Mouse (Mus musculus) T-helper 2 cell (primary cell): ENCODE measurements around the gene Lce3a.

Experiments
- in situ Hi-C: fragments of 300-600 bp; cut with MboI, MseI; formaldehyde crosslinking; loops from one replicate; pipeline ENCODE4 v1.15.1; 2025; ENCODE audit warnings: high pct_unique_total_duplicates

Gene Lce3a

DNA sequence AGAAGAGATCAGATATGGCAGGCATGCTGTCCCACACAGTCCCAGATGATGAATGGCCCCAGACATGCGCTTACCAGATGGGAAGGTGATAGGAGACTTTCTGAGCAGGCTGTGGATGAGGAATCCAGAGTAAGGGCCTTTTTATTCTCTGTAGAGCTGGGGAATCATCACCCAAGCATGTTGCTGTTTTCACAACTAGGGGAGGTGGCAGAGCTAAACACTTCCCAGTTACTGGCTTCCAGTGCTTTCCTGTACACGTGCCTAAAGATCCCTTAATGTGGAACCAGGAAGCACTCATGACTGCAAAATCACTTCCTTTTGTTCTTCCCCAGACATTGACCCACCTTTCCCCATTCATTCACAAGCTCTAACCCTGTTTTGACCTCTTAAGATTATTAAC, at the start of gene Lce3a:
Lce3a (minus strand) TSS at position 101 of the 400 bp plus-strand sequence.
- in situ Hi-C loops: no loop called here

DNA sequence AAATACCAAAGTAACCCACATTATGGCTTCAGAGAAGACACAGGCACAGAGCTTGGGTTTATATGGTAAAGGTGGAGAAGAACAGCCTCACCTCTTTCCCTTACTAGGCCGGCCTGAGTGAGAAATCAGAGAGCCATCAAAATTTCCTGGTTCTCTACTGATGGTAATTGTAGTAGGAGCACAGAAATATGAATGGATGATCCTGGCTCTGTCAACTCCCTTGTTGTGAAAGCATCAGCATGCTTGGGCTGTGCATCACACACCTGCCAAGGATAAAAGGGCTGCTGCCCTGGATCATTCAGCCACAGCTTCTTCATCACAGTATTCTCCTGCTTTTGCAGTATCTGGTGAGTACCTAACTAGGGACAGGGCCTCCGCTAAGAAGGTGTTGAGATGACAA, 40.7 kb upstream of the Lce3a start, which contains the start of gene Lce3e:
Lce3e (plus strand) TSS at position 301 of the 400 bp plus-strand sequence.
- in situ Hi-C loops: no loop called here

DNA sequence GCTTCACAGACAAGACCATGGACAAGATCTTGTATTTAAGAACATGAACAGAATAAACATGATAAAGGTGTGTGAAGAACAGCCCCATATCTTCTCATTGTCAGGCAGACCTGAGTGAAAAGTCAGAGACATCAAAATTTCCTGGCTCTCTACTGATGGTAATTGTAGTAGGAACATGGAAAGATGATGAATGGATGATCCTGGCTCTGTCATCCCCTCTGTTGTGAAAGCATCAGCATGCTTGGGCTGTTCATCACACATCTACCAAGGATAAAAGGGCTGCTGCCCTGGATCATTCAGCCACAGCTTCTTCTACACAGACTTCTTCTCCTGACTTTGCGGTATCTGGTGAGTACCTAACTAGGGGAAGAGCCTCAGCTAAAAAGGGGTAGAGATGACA, 31.1 kb upstream of the Lce3a start, which contains the start of gene Lce3d:
Lce3d (plus strand) TSS at position 301 of the 400 bp plus-strand sequence.
- in situ Hi-C loops: no loop called here

DNA sequence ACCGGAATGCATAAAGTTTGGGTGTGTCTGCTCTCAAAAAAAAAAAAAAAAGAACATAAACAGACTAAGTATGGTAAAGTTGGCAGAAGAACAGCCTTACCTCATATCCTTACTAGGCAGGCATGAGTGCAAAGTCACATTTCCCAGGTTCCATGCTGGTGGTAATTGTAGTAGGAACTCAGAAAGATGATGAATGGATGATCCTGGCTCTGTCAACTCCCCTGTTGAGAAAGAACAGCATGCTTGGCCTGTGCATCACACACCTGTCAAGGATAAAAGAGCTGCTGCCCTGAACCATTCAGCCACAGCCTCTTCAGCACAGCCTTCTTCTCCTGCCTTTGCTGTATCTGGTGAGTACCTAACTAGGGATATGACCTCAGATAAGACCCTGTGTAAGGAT, 18.2 kb upstream of the Lce3a start, which contains the start of gene Lce3c:
Lce3c (plus strand) TSS at position 301 of the 400 bp plus-strand sequence.
- in situ Hi-C loops: no loop called here

DNA sequence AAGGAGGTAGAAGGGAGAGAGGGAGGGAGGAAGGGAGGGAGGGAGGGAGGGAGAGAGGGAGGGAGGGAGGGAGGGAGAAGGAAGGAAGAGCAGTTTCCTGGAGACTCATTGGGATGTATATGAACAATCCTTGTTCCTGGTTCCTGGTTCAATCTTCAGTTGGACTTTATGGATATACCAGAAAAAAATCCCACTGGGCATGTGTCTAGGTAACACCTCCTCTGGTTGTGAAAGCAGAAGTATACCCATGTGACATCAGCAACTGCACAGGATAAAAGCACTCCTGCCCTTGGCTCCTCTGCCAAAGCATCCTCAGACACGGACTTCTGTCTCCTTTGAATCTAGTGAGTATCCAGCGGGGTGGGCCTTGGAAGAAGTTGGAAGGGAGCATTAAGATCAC, 6.6 kb upstream of the Lce3a start, which contains the start of gene Lce3b:
Lce3b (plus strand) TSS at position 301 of the 400 bp plus-strand sequence.
- in situ Hi-C loops: no loop called here

DNA sequence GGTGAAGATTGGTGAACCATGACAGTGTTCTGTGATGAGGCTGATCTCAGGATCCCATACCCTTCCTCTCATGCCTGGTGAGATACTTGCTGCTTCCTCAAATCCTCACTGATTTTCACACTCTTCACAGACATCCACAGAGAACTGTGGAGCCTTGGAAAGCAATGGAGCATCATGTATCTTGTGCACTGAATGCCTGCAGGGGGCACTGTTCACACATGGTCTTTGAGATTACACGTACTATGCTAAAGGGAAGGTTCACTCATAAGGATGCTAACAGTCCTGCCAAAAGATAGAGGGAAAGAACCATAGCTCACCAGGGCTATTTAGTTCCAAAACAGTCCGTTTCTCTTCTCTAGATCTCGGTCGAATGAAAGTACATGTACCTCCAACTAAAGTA, 5.7 kb downstream of the Lce3a start:
- in situ Hi-C loops: no loop called here

DNA sequence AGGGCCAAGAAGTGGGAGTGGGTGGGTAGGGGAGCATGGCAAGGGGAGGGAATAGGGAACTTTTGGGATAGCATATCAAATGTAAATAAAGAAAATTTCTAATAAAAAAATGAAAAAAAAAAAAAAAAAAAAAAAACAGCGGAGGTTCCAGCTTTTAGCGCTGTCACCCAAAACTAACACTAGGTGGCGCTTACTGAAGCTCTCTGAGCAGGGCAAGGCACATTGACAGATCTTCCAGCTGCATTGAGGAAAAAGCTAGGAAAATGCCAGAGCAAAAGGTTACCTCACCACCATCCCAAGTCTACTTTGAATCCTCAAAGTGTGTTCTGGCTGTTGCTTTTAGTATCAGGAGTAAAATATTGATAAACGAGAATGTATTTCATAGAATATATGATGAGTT, 18.5 kb downstream of the Lce3a start:
- in situ Hi-C loops: no loop called here

DNA sequence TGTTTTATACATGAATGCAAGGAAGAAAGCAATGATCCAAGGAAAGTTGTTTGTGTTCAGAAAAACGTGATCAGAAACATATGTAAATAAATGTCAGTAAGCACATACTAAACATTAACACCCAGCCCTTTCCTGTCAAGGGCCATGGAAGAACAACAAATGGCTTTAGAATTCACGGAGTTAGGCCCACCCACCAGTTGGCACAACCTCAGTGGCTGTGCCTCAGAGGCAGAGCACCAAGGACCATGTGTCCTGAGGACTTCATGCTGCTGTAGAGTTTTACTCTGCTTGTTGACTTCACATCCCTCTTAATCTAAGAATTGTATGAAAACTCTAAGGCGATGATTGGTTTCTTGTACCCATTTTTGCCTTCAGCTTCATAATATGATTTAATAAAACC, 20.8 kb downstream of the Lce3a start:
- in situ Hi-C loops: no loop called here

DNA sequence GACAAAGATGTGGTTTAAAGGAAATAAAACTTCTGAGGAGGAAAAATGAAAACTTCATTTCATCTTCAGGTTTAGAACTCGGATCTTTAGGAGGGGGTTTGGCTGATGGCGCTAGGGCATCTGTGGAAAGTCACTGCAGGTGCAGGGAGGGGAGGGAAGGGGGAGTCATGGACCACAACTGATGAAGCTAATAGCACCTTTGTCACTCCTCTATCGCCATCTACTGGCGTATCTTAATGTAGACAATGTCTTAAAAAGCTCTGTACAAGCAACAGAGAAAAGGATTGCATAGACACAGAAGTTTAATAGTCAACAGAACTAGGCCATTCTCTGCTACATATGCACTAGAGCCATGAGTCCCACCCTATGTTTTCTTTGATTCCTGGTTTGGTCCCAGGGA, 22.4 kb downstream of the Lce3a start:
- in situ Hi-C loops: no loop called here

DNA sequence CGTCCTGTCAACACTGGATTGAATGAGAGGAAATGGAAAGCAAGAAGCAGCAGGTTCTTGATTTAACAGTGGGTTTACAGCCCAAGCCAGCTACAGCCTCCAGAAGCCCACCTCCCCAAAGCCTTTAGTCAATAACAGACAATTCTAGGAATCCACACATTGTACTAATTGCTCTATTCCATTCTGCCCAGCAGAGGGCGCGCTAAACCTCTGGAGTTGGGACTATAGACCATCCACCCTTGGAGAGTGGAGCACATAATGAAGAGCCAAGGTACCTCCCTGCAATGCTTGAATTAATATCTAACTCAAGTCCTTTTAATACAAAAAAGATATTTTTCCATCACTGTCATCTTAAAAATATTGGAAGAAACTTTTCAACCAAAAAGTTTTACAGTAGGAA, 23.0 kb downstream of the Lce3a start:
- in situ Hi-C loops: no loop called here

DNA sequence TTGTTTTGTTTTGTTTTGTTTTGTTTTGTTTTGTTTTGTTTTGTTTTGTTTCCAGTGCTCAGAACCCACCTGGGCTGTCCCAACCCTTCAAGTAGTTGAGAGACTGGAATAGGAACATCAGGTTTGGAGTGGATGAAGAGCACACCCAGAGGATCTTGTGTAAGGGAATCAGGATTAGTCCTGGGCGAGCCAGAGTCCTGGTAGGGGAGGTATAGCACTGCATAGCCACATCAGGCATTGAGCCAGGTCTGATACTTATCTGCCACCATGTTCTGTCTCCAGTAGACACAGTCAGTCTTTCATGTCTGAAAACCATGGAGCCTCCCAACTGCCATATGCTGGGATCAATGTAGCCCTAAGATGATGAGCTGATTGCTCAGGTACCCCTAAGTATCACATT, 31.5 kb downstream of the Lce3a start:
- in situ Hi-C loops: no loop called here

DNA sequence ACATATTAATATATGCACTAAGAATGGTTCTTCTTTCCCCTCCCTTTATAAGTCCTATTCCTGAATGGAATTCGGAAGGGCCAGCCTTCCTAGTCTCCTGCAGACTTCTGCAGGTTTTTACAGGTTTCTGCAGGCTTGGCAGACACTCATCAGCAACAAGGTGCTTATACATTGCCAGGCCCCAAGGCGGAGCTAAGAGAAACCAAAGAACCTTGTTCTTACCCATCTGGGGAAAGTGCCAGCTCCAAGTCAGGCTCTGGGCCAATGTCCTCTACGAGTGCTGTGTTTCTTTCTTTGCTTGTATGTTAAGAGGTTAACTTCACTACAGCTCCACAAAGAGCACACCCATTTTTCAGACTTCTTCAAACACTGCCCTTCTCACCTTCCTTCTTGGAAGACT, 32.0 kb downstream of the Lce3a start:
- in situ Hi-C loops: no loop called here
